Mouse (Mus musculus): ENCODE measurements around the gene Gtf2i. TPM values are rescaled to one million over a fixed set of nuclear protein-coding genes. Genes with fewer than 3 reads are reported as not detected.

Gtf2i gene
- polyA plus RNA-seq, 1 experiment from 2014 or later, result 182 TPM

DNA sequence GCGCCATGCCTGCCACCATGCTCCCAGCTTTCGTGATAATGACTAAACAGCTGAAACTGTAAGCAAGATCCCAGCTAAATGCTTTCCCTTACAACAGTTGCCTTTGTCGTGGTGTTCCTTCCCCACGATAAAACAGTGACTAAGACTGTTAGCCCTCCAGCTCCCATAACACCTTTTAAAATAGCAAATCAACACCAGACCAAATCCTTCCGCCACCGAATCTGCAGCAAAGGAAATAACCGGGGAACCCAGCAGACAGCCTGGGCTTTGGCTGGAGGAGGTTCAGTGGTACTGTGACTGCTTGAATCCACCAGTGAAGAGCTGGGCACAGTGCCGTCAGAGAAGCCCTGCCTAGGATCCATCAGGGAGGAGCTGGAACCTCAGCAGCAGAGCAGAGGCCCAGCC, 65.3 kb downstream of the Gtf2i start:
- H3K4me3 ChIP-seq, result no peak overlapping the region
- no peak for ATAC-seq (replicated peaks)
- H3K4me2 ChIP-seq (replicated peaks), result no peak overlapping the region
- H3K36me3 ChIP-seq, result peaks cover 95% of the 10 kb centered on the region
- no peak overlapping the region for H3K9ac ChIP-seq (replicated peaks)
- WGBS, result 87% methylated on average over 8 of the region's 8 CpGs
- no peaks in the 10 kb centered on the region for H3K4me1 ChIP-seq
- no peak overlapping the region for H3K27ac ChIP-seq (replicated peaks)
- no peaks in the 10 kb centered on the region for H3K27me3 ChIP-seq
- no peaks in the 10 kb centered on the region for H3K9me3 ChIP-seq

- Histone ChIP-seq H3K9me3 (no peaks in the 10 kb centered on the region), H3K4me1 (no peaks in the 10 kb centered on the region), H3K4me3 (no peak overlapping the region), H3K27ac (replicated peaks) (no peak overlapping the region), H3K4me2 (replicated peaks) (no peak overlapping the region), H3K27me3 (no peaks in the 10 kb centered on the region), H3K9ac (replicated peaks) (no peak overlapping the region), H3K36me3 (peaks cover 96% of the 10 kb centered on the region)
- WGBS, result 87% methylated on average over 14 of the region's 14 CpGs
- no peak for ATAC-seq (replicated peaks)
These were observed 65.8 kb downstream of the Gtf2i start for GRCm38 (mm10) chr5:134248608-134249244.

DNA sequence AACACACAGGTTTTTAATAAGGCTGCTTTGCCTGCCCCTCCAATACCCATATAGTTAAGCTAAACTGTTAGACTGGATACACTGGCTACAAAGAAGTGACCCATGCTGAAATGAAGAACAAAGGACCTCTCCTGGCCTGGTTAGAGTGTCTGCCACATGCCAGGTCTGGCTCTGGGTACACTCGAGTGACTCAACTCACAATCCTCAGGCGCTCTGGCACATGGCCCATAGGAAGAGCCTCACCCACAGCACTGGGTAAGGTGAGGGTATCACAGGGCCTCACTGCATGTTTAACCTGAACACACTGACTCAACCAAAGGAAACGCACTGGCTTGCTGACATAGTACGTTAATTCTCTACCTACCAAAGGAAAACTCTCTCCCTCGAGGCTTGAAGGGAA, 68.4 kb downstream of the Gtf2i start:
- Histone ChIP-seq H3K9ac (replicated peaks) (no peak overlapping the region), H3K4me2 (replicated peaks) (no peak overlapping the region), H3K4me3 (no peak overlapping the region), H3K27ac (replicated peaks) (no peak overlapping the region), H3K9me3 (no peaks in the 10 kb centered on the region), H3K27me3 (no peaks in the 10 kb centered on the region), H3K4me1 (no peaks in the 10 kb centered on the region), H3K36me3 (peaks cover 96% of the 10 kb centered on the region)
- ATAC-seq (replicated peaks), result no peak
- WGBS, result 90% methylated on average over 5 of the region's 5 CpGs

DNA sequence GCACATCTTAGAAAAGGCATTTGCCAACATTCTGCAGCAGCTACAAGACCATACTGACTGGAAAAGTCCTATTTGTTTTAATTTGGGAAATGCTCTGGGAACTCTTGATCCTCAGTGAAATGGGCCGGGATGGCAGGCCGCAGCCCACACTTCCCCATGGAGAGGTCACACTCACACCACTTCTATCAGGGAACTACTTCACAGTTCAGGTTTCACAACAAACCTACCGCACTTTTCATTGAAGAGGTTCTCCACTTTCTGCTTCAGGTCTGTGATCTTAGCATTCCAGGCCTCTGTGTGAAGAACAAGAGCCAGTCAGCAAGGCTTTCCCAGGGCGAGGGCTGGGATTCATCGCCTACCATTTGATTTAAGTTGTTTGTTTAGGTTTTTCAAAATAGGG, 69.7 kb downstream of the Gtf2i start:
- no peak overlapping the region for H3K27ac ChIP-seq (replicated peaks)
- no peak for ATAC-seq (replicated peaks)
- H3K9me3 ChIP-seq, result no peaks in the 10 kb centered on the region
- WGBS, result 97% methylated on average over 5 of the region's 5 CpGs
- H3K4me3 ChIP-seq, result no peak overlapping the region
- H3K27me3 ChIP-seq, result no peaks in the 10 kb centered on the region
- H3K36me3 ChIP-seq, result peaks cover 99% of the 10 kb centered on the region
- no peak overlapping the region for H3K9ac ChIP-seq (replicated peaks)
- no peaks in the 10 kb centered on the region for H3K4me1 ChIP-seq
- H3K4me2 ChIP-seq (replicated peaks), result no peak overlapping the region

- H3K4me3 ChIP-seq, result no peak overlapping the region
- peaks cover 99% of the 10 kb centered on the region for H3K36me3 ChIP-seq
- ATAC-seq (replicated peaks), result no peak
- peaks cover 2% of the 10 kb centered on the region for H3K4me1 ChIP-seq
- H3K4me2 ChIP-seq (replicated peaks), result no peak overlapping the region
- no peaks in the 10 kb centered on the region for H3K9me3 ChIP-seq
- WGBS, result 94% methylated on average over 26 of the region's 26 CpGs
- H3K27me3 ChIP-seq, result no peaks in the 10 kb centered on the region
- H3K27ac ChIP-seq (replicated peaks), result no peak overlapping the region
- H3K9ac ChIP-seq (replicated peaks), result no peak overlapping the region
These were observed 70.7 kb downstream of the Gtf2i start for GRCm38 (mm10) chr5:134243661-134244436.

DNA sequence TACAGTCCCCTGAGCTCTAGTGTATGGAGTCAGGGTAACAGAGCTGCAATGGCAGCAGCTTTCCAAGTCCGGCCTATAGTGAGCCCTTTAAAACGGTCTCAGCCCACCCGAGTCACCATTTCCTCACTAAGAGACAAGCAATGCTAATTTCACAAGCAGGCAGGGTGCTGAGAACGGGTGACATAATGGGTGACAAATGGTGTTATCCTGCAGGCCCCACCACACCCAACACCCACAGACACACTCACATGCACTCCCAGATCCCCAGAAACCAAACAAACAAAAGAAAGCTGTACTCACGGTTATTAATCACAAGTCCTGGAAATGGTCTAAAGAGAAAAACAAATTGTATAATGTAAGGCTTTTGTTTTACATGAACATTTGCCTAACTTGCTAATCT, 72.7 kb downstream of the Gtf2i start:
- WGBS, result 83% methylated on average over 5 of the region's 5 CpGs
- no peaks in the 10 kb centered on the region for H3K27me3 ChIP-seq
- no peak for ATAC-seq (replicated peaks)

GRCm38 (mm10) chr5:134237936-134238760, 76.4 kb downstream of the Gtf2i start:
- H3K4me1 ChIP-seq, result peaks cover 21% of the 10 kb centered on the region
- H3K9ac ChIP-seq (replicated peaks), result no peak overlapping the region
- peak overlapping the region; percentile 53 for H3K27ac ChIP-seq (replicated peaks)
- 38% methylated on average over 28 of the region's 28 CpGs for WGBS
- no peaks in the 10 kb centered on the region for H3K27me3 ChIP-seq
- peaks cover 74% of the 10 kb centered on the region for H3K36me3 ChIP-seq
- H3K4me2 ChIP-seq (replicated peaks), result no peak overlapping the region
- H3K4me3 ChIP-seq, result no peak overlapping the region
- ATAC-seq (replicated peaks), result 0 out of 2 replicates have a peak, but pooled peaks have one; percentile 23
- H3K9me3 ChIP-seq, result no peaks in the 10 kb centered on the region

More for the DNA sequence above, 72.7 kb downstream of the Gtf2i start:
- Histone ChIP-seq H3K27ac (replicated peaks) (no peak overlapping the region), H3K36me3 (peaks cover 99% of the 10 kb centered on the region), H3K9me3 (no peaks in the 10 kb centered on the region), H3K4me3 (no peak overlapping the region), H3K4me1 (peaks cover 7% of the 10 kb centered on the region), H3K4me2 (replicated peaks) (no peak overlapping the region), H3K9ac (replicated peaks) (no peak overlapping the region)

GRCm38 (mm10) chr5:134237508-134237907, 77.1 kb downstream of the Gtf2i start:
- WGBS, result 90% methylated on average over 11 of the region's 11 CpGs
- no peak overlapping the region for H3K27ac ChIP-seq (replicated peaks)
- H3K4me1 ChIP-seq, result peaks cover 21% of the 10 kb centered on the region

GRCm38 (mm10) chr5:134236796-134237195, 77.8 kb downstream of the Gtf2i start:
- no peaks in the 10 kb centered on the region for H3K27me3 ChIP-seq
- H3K4me1 ChIP-seq, result peaks cover 21% of the 10 kb centered on the region
- no peak overlapping the region for H3K9ac ChIP-seq (replicated peaks)
- H3K4me2 ChIP-seq (replicated peaks), result no peak overlapping the region
- 93% methylated on average over 6 of the region's 6 CpGs for WGBS
- H3K36me3 ChIP-seq, result peaks cover 60% of the 10 kb centered on the region
- no peaks in the 10 kb centered on the region for H3K9me3 ChIP-seq
- ATAC-seq (replicated peaks), result no peak
- H3K4me3 ChIP-seq, result no peak overlapping the region
- no peak overlapping the region for H3K27ac ChIP-seq (replicated peaks)

More at GRCm38 (mm10) chr5:134237508-134237907, 77.1 kb downstream of the Gtf2i start:
- Histone ChIP-seq H3K9me3 (no peaks in the 10 kb centered on the region), H3K27me3 (no peaks in the 10 kb centered on the region), H3K36me3 (peaks cover 68% of the 10 kb centered on the region), H3K4me2 (replicated peaks) (no peak overlapping the region), H3K4me3 (no peak overlapping the region), H3K9ac (replicated peaks) (no peak overlapping the region)
- ATAC-seq (replicated peaks), result no peak

DNA sequence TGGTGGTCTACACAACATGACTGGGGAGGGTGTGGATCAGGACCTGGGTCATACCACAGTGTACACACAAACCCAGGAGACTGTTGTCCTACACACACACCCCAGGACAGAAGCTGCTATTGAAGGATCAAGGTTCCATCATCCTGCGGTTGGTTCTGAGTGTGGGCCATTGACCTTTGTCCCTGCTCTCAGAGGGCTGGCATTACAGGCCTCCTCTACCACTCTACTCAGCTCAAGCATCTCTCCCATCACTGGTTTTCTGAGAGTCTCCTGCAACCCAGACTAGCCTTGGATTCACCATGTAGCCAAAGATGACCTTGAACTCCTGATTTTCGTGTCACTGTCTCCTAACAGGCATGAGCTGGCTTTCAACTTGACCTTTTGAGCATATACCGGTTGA, 78.3 kb downstream of the Gtf2i start:
- Histone ChIP-seq H3K9me3 (no peaks in the 10 kb centered on the region), H3K27ac (replicated peaks) (0 out of 2 replicates have a peak overlapping the region, but pooled peaks have one; percentile 72), H3K4me2 (replicated peaks) (no peak overlapping the region), H3K4me1 (peaks cover 21% of the 10 kb centered on the region), H3K36me3 (peaks cover 55% of the 10 kb centered on the region), H3K27me3 (no peaks in the 10 kb centered on the region), H3K4me3 (no peak overlapping the region), H3K9ac (replicated peaks) (no peak overlapping the region)
- ATAC-seq (replicated peaks), result no peak
- WGBS, result 89% methylated on average over 3 of the region's 3 CpGs

- Histone ChIP-seq H3K9ac (replicated peaks) (no peak overlapping the region), H3K27ac (replicated peaks) (peak overlapping the region; percentile 72), H3K4me3 (no peak overlapping the region), H3K9me3 (no peaks in the 10 kb centered on the region), H3K4me1 (peaks cover 21% of the 10 kb centered on the region), H3K4me2 (replicated peaks) (no peak overlapping the region), H3K36me3 (peaks cover 44% of the 10 kb centered on the region), H3K27me3 (no peaks in the 10 kb centered on the region)
- peak; percentile 44 for ATAC-seq (replicated peaks)
- WGBS, result 32% methylated on average over 6 of the region's 6 CpGs
These were observed 79.4 kb downstream of the Gtf2i start for GRCm38 (mm10) chr5:134235111-134235510.

DNA sequence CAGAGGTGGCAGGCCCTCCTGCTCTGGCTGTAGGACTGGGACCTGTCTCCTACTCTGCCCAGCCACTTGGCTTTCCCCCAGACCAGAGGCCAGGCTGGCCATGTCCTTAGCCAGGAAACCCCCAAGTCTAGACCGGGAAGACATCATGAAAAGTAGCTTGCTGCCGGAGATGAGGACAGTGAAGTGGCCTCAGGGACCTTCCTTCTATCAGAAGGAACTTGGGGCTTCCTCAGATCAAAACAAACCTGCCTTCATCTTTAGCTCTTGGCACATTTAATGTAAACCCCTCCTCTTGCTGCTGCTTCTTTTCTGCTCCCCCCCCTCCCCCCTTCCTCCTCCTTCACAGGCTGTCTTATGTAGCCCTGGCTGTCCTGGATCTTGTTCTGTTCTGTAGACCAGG, 80.4 kb downstream of the Gtf2i start:
- WGBS, result 63% methylated on average over 2 of the region's 2 CpGs
- H3K4me3 ChIP-seq, result no peak overlapping the region
- no peak for ATAC-seq (replicated peaks)
- H3K9ac ChIP-seq (replicated peaks), result no peak overlapping the region
- H3K27me3 ChIP-seq, result no peaks in the 10 kb centered on the region
- no peak overlapping the region for H3K27ac ChIP-seq (replicated peaks)
- H3K4me2 ChIP-seq (replicated peaks), result no peak overlapping the region
- H3K4me1 ChIP-seq, result peaks cover 21% of the 10 kb centered on the region
- H3K36me3 ChIP-seq, result peaks cover 35% of the 10 kb centered on the region
- H3K9me3 ChIP-seq, result no peaks in the 10 kb centered on the region
